Mouse (Mus musculus): ENCODE measurements around the gene Cyp4f40. TPM values are rescaled to one million over a fixed set of nuclear protein-coding genes. Genes with fewer than 3 reads are reported as not detected.
A peak's percentile ranks its signal among the peaks of the same experiment; 100 is the strongest.
"Not testable (repeated sequence)": the region's sequence is repeated elsewhere in the genome, so short reads cannot be mapped to it uniquely, and the experiment has no call there.

Gene Cyp4f40
- polyA plus RNA-seq, 1 experiment from 2014 or later, result 24.6 TPM

- Histone ChIP-seq H3K27ac (ENCODE audit: low read length) (no peak within 1 kb of the TSS), H3K9me3 (ENCODE audit: control insufficient read depth, low read length) (no peaks in the 10 kb centered on the region), H3K4me3 (ENCODE audit: low read length) (no peak within 1 kb of the TSS), H3K36me3 (ENCODE audit: control insufficient read depth, insufficient read depth, low read length) (no peaks in the 10 kb centered on the region), H3K27me3 (replicated peaks; ENCODE audit: control insufficient read depth, insufficient read depth, low read length) (no peaks in the 10 kb centered on the region), H3K4me1 (ENCODE audit: control insufficient read depth, insufficient read depth, low read length) (0 out of 2 replicates have a peak, but pooled peaks cover 4% of the 10 kb centered on the region), H3K4me2 (ENCODE audit: low read depth, low read length) (no peak within 1 kb of the TSS), H3K9ac (ENCODE audit: low read depth, low read length) (no peak within 1 kb of the TSS)
- no peak for ATAC-seq
- 41% methylated on average over 7 of the region's 7 CpGs for WGBS
Observed at GRCm38 (mm10) chr17:32685048-32685750, 26.5 kb downstream of the Cyp4f40 start, which contains the start of gene Cyp4f15. Gene Cyp4f15 (plus strand): TSS chr17:32685627.

GRCm38 (mm10) chr17:32686722-32687121 lies 28.0 kb downstream of the Cyp4f40 start:
- Histone ChIP-seq H3K27me3 (replicated peaks; ENCODE audit: control insufficient read depth, insufficient read depth, low read length) (no peaks in the 10 kb centered on the region), H3K4me3 (ENCODE audit: low read length) (no peak overlapping the region), H3K9me3 (ENCODE audit: control insufficient read depth, low read length) (no peaks in the 10 kb centered on the region), H3K9ac (ENCODE audit: low read depth, low read length) (no peak overlapping the region), H3K4me2 (ENCODE audit: low read depth, low read length) (no peak overlapping the region), H3K27ac (ENCODE audit: low read length) (no peak overlapping the region), H3K36me3 (ENCODE audit: control insufficient read depth, insufficient read depth, low read length) (no peaks in the 10 kb centered on the region), H3K4me1 (ENCODE audit: control insufficient read depth, insufficient read depth, low read length) (0 out of 2 replicates have a peak, but pooled peaks cover 4% of the 10 kb centered on the region)
- no peak for ATAC-seq
- WGBS, result 93% methylated on average over 5 of the region's 5 CpGs

GRCm38 (mm10) chr17:32690959-32691358 lies 32.3 kb downstream of the Cyp4f40 start:
- no peaks in the 10 kb centered on the region for H3K9me3 ChIP-seq (ENCODE audit: control insufficient read depth, low read length)
- no peak overlapping the region for H3K4me3 ChIP-seq (ENCODE audit: low read length)
- no peaks in the 10 kb centered on the region for H3K36me3 ChIP-seq (ENCODE audit: control insufficient read depth, insufficient read depth, low read length)
- no peaks in the 10 kb centered on the region for H3K27me3 ChIP-seq (replicated peaks; ENCODE audit: control insufficient read depth, insufficient read depth, low read length)
- no peak for ATAC-seq
- H3K4me1 ChIP-seq (ENCODE audit: control insufficient read depth, insufficient read depth, low read length), result no peaks in the 10 kb centered on the region
- 69% methylated on average over 1 of the region's 1 CpGs for WGBS
- H3K4me2 ChIP-seq (ENCODE audit: low read depth, low read length), result no peak overlapping the region
- H3K27ac ChIP-seq (ENCODE audit: low read length), result no peak overlapping the region
- no peak overlapping the region for H3K9ac ChIP-seq (ENCODE audit: low read depth, low read length)

- no peaks in the 10 kb centered on the region for H3K4me1 ChIP-seq (ENCODE audit: control insufficient read depth, insufficient read depth, low read length)
- 38% methylated on average over 22 of the region's 22 CpGs for WGBS
- H3K9me3 ChIP-seq (ENCODE audit: control insufficient read depth, low read length), result no peaks in the 10 kb centered on the region
- H3K4me3 ChIP-seq (ENCODE audit: low read length), result no peak overlapping the region
- no peaks in the 10 kb centered on the region for H3K27me3 ChIP-seq (replicated peaks; ENCODE audit: control insufficient read depth, insufficient read depth, low read length)
- peak overlapping the region; percentile 7 for H3K4me2 ChIP-seq (ENCODE audit: low read depth, low read length)
- no peak overlapping the region for H3K9ac ChIP-seq (ENCODE audit: low read depth, low read length)
- ATAC-seq, result peak; percentile 87
- no peak overlapping the region for H3K27ac ChIP-seq (ENCODE audit: low read length)
- no peaks in the 10 kb centered on the region for H3K36me3 ChIP-seq (ENCODE audit: control insufficient read depth, insufficient read depth, low read length)
Observed at GRCm38 (mm10) chr17:32702826-32703225, 44.1 kb downstream of the Cyp4f40 start.

- not testable (repeated sequence) for H3K4me3 ChIP-seq (ENCODE audit: low read length); H3K4me1 ChIP-seq (ENCODE audit: control insufficient read depth, insufficient read depth, low read length); H3K9ac ChIP-seq (ENCODE audit: low read depth, low read length); H3K27me3 ChIP-seq (replicated peaks; ENCODE audit: control insufficient read depth, insufficient read depth, low read length); H3K9me3 ChIP-seq (ENCODE audit: control insufficient read depth, low read length); H3K36me3 ChIP-seq (ENCODE audit: control insufficient read depth, insufficient read depth, low read length); H3K4me2 ChIP-seq (ENCODE audit: low read depth, low read length); ATAC-seq; H3K27ac ChIP-seq (ENCODE audit: low read length)
Observed at GRCm38 (mm10) chr17:32710541-32710940, 51.8 kb downstream of the Cyp4f40 start.

GRCm38 (mm10) chr17:32722151-32722550 lies 63.5 kb downstream of the Cyp4f40 start:
- ATAC-seq, result not testable (repeated sequence)

GRCm38 (mm10) chr17:32722771-32723170 lies 64.1 kb downstream of the Cyp4f40 start:
- H3K4me2 ChIP-seq (ENCODE audit: low read depth, low read length), result no peak overlapping the region
- ATAC-seq, result no peak
- no peaks in the 10 kb centered on the region for H3K27me3 ChIP-seq (replicated peaks; ENCODE audit: control insufficient read depth, insufficient read depth, low read length)
- no peaks in the 10 kb centered on the region; the same call in 1 of the 2 replicates for H3K9me3 ChIP-seq (ENCODE audit: control insufficient read depth, low read length)
- 80% methylated on average over 7 of the region's 7 CpGs for WGBS
- no peak overlapping the region for H3K4me3 ChIP-seq (ENCODE audit: low read length)
- H3K27ac ChIP-seq (ENCODE audit: low read length), result no peak overlapping the region
- no peaks in the 10 kb centered on the region for H3K4me1 ChIP-seq (ENCODE audit: control insufficient read depth, insufficient read depth, low read length)
- H3K9ac ChIP-seq (ENCODE audit: low read depth, low read length), result no peak overlapping the region
- no peaks in the 10 kb centered on the region for H3K36me3 ChIP-seq (ENCODE audit: control insufficient read depth, insufficient read depth, low read length)

More at GRCm38 (mm10) chr17:32722151-32722550, 63.5 kb downstream of the Cyp4f40 start:
- not testable (repeated sequence) for H3K4me1 ChIP-seq (ENCODE audit: control insufficient read depth, insufficient read depth, low read length); H3K36me3 ChIP-seq (ENCODE audit: control insufficient read depth, insufficient read depth, low read length); H3K4me2 ChIP-seq (ENCODE audit: low read depth, low read length); H3K9me3 ChIP-seq (ENCODE audit: control insufficient read depth, low read length); H3K27ac ChIP-seq (ENCODE audit: low read length); H3K4me3 ChIP-seq (ENCODE audit: low read length); H3K27me3 ChIP-seq (replicated peaks; ENCODE audit: control insufficient read depth, insufficient read depth, low read length); H3K9ac ChIP-seq (ENCODE audit: low read depth, low read length)
- 90% methylated on average over 1 of the region's 1 CpGs for WGBS

GRCm38 (mm10) chr17:32726360-32726759 lies 67.7 kb downstream of the Cyp4f40 start:
- not testable (repeated sequence) for H3K9me3 ChIP-seq (ENCODE audit: control insufficient read depth, low read length); ATAC-seq; H3K4me1 ChIP-seq (ENCODE audit: control insufficient read depth, insufficient read depth, low read length); H3K4me3 ChIP-seq (ENCODE audit: low read length); H3K27me3 ChIP-seq (replicated peaks; ENCODE audit: control insufficient read depth, insufficient read depth, low read length); H3K4me2 ChIP-seq (ENCODE audit: low read depth, low read length); H3K27ac ChIP-seq (ENCODE audit: low read length); H3K9ac ChIP-seq (ENCODE audit: low read depth, low read length); H3K36me3 ChIP-seq (ENCODE audit: control insufficient read depth, insufficient read depth, low read length)

Measured in intestine, embryonic 16.5 days (tissue).